Comparison of ENCODE assay signal across 23 mouse cellular contexts in the genomic region with DNA sequence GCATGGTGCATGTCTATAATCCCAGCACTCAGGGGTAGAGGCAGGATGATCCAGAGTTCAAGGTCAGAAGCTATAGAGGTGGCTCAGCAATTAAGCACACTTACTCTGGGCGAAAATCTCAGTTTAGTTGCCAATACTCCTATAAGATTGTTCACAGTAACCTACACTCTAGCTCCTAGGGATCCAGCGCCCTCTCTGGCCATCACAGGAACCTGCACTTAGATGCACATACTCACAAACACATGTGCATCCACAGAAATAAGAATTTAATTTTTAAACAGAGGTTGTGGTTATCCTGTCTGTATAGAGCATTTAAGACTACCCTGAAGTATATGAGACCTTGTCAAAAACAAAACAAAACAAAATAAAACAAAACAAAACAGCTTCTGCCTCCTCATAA. TPM values are rescaled to one million over a fixed set of nuclear protein-coding genes. Genes with fewer than 3 reads are reported as not detected.
DNase-seq lines count a peak whose midpoint lies in the region; ATAC-seq and TF ChIP-seq lines count a peak whose summit lies in the region.
"Had no signal": no experiment of that assay in that cellular context is flagged by ENCODE, and none has a peak within 500 bp of the region (broad histone marks: within the 10 kb centered on the region; RNA-seq: fewer than 3 reads in every experiment).

No protein-coding gene starts in this region.

- no peak for TF ChIP-seq EP300 in MEL (IDR thresholded peaks at IDR 0.05; ENCODE audit: low read depth in 1 of 2, low read length in 2 of 2)

- H3K4me1 ChIP-seq in intestine, postnatal 0 days (replicated peaks; ENCODE audit: control insufficient read depth, insufficient read depth, low read length), result peaks cover 2% of the 10 kb centered on the region; the same call in 1 of the 2 replicates
- 0 out of 2 replicates have a peak, but pooled peaks cover 6% of the 10 kb centered on the region for H3K4me1 ChIP-seq in intestine, embryonic 15.5 days (replicated peaks)
- H3K4me1 ChIP-seq in midbrain, embryonic 11.5 days (ENCODE audit: control insufficient read depth, insufficient read depth, low read length), result no peaks in the 10 kb centered on the region
- peaks cover 7% of the 10 kb centered on the region; the same call in 1 of the 2 replicates for H3K4me1 ChIP-seq in midbrain, embryonic 16.5 days (ENCODE audit: control insufficient read depth, insufficient read depth, low read length)
- H3K4me1 ChIP-seq in MEL (ENCODE audit: control insufficient read depth in 1 of 2, insufficient read depth in 2 of 2, low read length in 2 of 2), result peaks cover 0 to 9% of the 10 kb centered on the region in 2 experiments; a peak in 3 of 4 replicates
- H3K4me1 ChIP-seq in kidney, embryonic 14.5 days (ENCODE audit: control insufficient read depth, insufficient read depth, low read length), result peaks cover 20% of the 10 kb centered on the region

- no peak overlapping the region for H3K4me2 ChIP-seq in intestine, postnatal 0 days (replicated peaks; ENCODE audit: low read depth)
- no peak overlapping the region for H3K4me2 ChIP-seq in intestine, embryonic 15.5 days (replicated peaks)
- H3K4me2 ChIP-seq in midbrain, embryonic 11.5 days, result no peak overlapping the region
- H3K4me2 ChIP-seq in midbrain, embryonic 16.5 days (ENCODE audit: low read length), result no peak overlapping the region
- no peak overlapping the region for H3K4me2 ChIP-seq in kidney, embryonic 14.5 days (replicated peaks; ENCODE audit: low read depth, low read length)
- H3K4me2 ChIP-seq: embryonic facial prominence, embryonic 13.5 days; heart, embryonic 11.5 days; heart, embryonic 15.5 days; hindbrain, embryonic 13.5 days had no signal

- no peaks in the 10 kb centered on the region for H3K9me3 ChIP-seq in intestine, postnatal 0 days (ENCODE audit: control insufficient read depth)
- H3K9me3 ChIP-seq in intestine, embryonic 15.5 days, result no peaks in the 10 kb centered on the region
- peaks cover 2% of the 10 kb centered on the region; the same call in 1 of the 2 replicates for H3K9me3 ChIP-seq in midbrain, embryonic 11.5 days (ENCODE audit: control insufficient read depth, low read length)
- H3K9me3 ChIP-seq in midbrain, embryonic 16.5 days (replicated peaks; ENCODE audit: control insufficient read depth, low read length, poor library complexity, severe bottlenecking), result 0 out of 2 replicates have a peak, but pooled peaks cover 3% of the 10 kb centered on the region
- no peaks in the 10 kb centered on the region for H3K9me3 ChIP-seq in MEL (replicated peaks; ENCODE audit: insufficient read depth, low read length)
- no peaks in the 10 kb centered on the region for H3K9me3 ChIP-seq in kidney, embryonic 14.5 days (ENCODE audit: control insufficient read depth, low read length)
- H3K9me3 ChIP-seq: embryonic facial prominence, embryonic 13.5 days; heart, embryonic 15.5 days had no signal

- H3K27ac ChIP-seq in intestine, postnatal 0 days (ENCODE audit: low read depth, low read length), result no peak overlapping the region
- H3K27ac ChIP-seq in intestine, embryonic 15.5 days, result no peak overlapping the region
- H3K27ac ChIP-seq in midbrain, embryonic 11.5 days (ENCODE audit: low read depth, low read length), result no peak overlapping the region
- no peak overlapping the region for H3K27ac ChIP-seq in midbrain, embryonic 16.5 days (ENCODE audit: low read length)
- no peak overlapping the region for H3K27ac ChIP-seq in MEL (ENCODE audit: control insufficient read depth, low read depth, low read length)
- H3K27ac ChIP-seq in kidney, embryonic 14.5 days (ENCODE audit: low read depth, low read length), result no peak overlapping the region
- H3K27ac ChIP-seq: embryonic facial prominence, embryonic 13.5 days; heart, adult 2 months; heart, embryonic 15.5 days; hindbrain, embryonic 13.5 days; hindbrain, postnatal 0 days had no signal

- H3K27me3 ChIP-seq in intestine, postnatal 0 days (replicated peaks; ENCODE audit: control insufficient read depth, insufficient read depth, low read length), result peaks cover 4% of the 10 kb centered on the region; the same call in 1 of the 2 replicates
- 0 out of 2 replicates have a peak, but pooled peaks cover 4% of the 10 kb centered on the region for H3K27me3 ChIP-seq in intestine, embryonic 15.5 days (replicated peaks)
- H3K27me3 ChIP-seq in midbrain, embryonic 11.5 days (ENCODE audit: control insufficient read depth, insufficient read depth, low read length), result peaks cover 16% of the 10 kb centered on the region
- peaks cover 14% of the 10 kb centered on the region for H3K27me3 ChIP-seq in midbrain, embryonic 16.5 days (ENCODE audit: control insufficient read depth, insufficient read depth, low read depth, low read length)
- H3K27me3 ChIP-seq in MEL (ENCODE audit: control insufficient read depth in 1 of 2, insufficient read depth in 2 of 2, low read length in 2 of 2), result peaks cover 0 to 1% of the 10 kb centered on the region in 2 experiments; a peak in 3 of 4 replicates
- no peaks in the 10 kb centered on the region for H3K27me3 ChIP-seq in splenic B cell, adult 2 months (ENCODE audit: control insufficient read depth, insufficient read depth, low read length, poor library complexity, severe bottlenecking)
- H3K27me3 ChIP-seq in kidney, embryonic 14.5 days (ENCODE audit: control insufficient read depth, insufficient read depth, low read length), result no peaks in the 10 kb centered on the region

- 85% methylated on average over 2 of the region's 2 CpGs for WGBS in intestine, postnatal 0 days
- 82% methylated on average over 2 of the region's 2 CpGs for WGBS in intestine, embryonic 15.5 days
- WGBS in midbrain, embryonic 11.5 days, result 88% methylated on average over 2 of the region's 2 CpGs
- WGBS in midbrain, embryonic 16.5 days, result 92% methylated on average over 2 of the region's 2 CpGs
- 90% methylated on average over 2 of the region's 2 CpGs for WGBS in kidney, embryonic 14.5 days

- no peak overlapping the region for H3K4me3 ChIP-seq in intestine, postnatal 0 days (ENCODE audit: low read depth, low read length)
- H3K4me3 ChIP-seq in intestine, embryonic 15.5 days (replicated peaks), result no peak overlapping the region
- H3K4me3 ChIP-seq in midbrain, embryonic 11.5 days (ENCODE audit: low read depth, low read length), result no peak overlapping the region
- no peak overlapping the region for H3K4me3 ChIP-seq in midbrain, embryonic 16.5 days (ENCODE audit: low read depth, low read length)
- H3K4me3 ChIP-seq in MEL (ENCODE audit: control insufficient read depth in 1 of 2, insufficient read depth in 1 of 2, low read depth in 2 of 2, low read length in 2 of 2), result no peak overlapping the region
- H3K4me3 ChIP-seq in kidney, embryonic 14.5 days (ENCODE audit: low read length), result no peak overlapping the region
- H3K4me3 ChIP-seq: embryonic facial prominence, embryonic 13.5 days; heart, adult 2 months; heart, embryonic 15.5 days; hindbrain, embryonic 13.5 days had no signal

- no peaks in the 10 kb centered on the region for H3K79me2 ChIP-seq in MEL (ENCODE audit: control insufficient read depth, insufficient read depth, low read length, poor library complexity)

- no peaks in the 10 kb centered on the region for H3K36me3 ChIP-seq in intestine, postnatal 0 days (ENCODE audit: control insufficient read depth, insufficient read depth)
- no peaks in the 10 kb centered on the region for H3K36me3 ChIP-seq in intestine, embryonic 15.5 days
- H3K36me3 ChIP-seq in midbrain, embryonic 11.5 days (ENCODE audit: control insufficient read depth, insufficient read depth, low read length), result no peaks in the 10 kb centered on the region
- no peaks in the 10 kb centered on the region for H3K36me3 ChIP-seq in midbrain, embryonic 16.5 days (ENCODE audit: control insufficient read depth, insufficient read depth, low read length)
- peaks cover 0 to 7% of the 10 kb centered on the region in 2 experiments; a peak in 2 of 4 replicates for H3K36me3 ChIP-seq in MEL (ENCODE audit: control insufficient read depth in 1 of 2, insufficient read depth in 2 of 2, low read length in 2 of 2)
- no peaks in the 10 kb centered on the region for H3K36me3 ChIP-seq in splenic B cell, adult 2 months (ENCODE audit: control insufficient read depth, insufficient read depth, low read length, poor library complexity, severe bottlenecking)
- H3K36me3 ChIP-seq in kidney, embryonic 14.5 days (ENCODE audit: control insufficient read depth, insufficient read depth, low read length), result no peaks in the 10 kb centered on the region
- H3K36me3 ChIP-seq: embryonic facial prominence, embryonic 13.5 days; heart, embryonic 15.5 days; hindbrain, embryonic 13.5 days had no signal

- peak; percentile 60 for DNase-seq in midbrain, embryonic 11.5 days (ENCODE audit: low spot score, missing footprints)
- peak; percentile 29 for DNase-seq in MEL (ENCODE audit: low read depth, low spot score)
- DNase-seq in splenic B cell, adult 2 months (ENCODE audit: low read depth, low spot score), result peak; percentile 38
- no peak for DNase-seq in spleen, postnatal 36 days (ENCODE audit: low spot score in 2 of 2)
- DNase-seq: adrenal gland, adult 2 months; adrenal gland, postnatal 25 days; cerebellum, adult 18-20 months; cerebellum, adult 9-11 months; cerebellum, postnatal 36 days; gastrocnemius, postnatal 10 days; heart, adult 2 months; heart, postnatal 14 days had no signal

- no peak overlapping the region for H3K9ac ChIP-seq in intestine, postnatal 0 days (ENCODE audit: low read depth, low read length)
- no peak overlapping the region for H3K9ac ChIP-seq in intestine, embryonic 15.5 days
- no peak overlapping the region for H3K9ac ChIP-seq in midbrain, embryonic 11.5 days (ENCODE audit: low read length)
- no peak overlapping the region for H3K9ac ChIP-seq in midbrain, embryonic 16.5 days (ENCODE audit: low read depth, low read length)
- no peak overlapping the region for H3K9ac ChIP-seq in MEL (ENCODE audit: control insufficient read depth, low read depth, low read length, poor library complexity, severe bottlenecking)
- H3K9ac ChIP-seq in kidney, embryonic 14.5 days (ENCODE audit: low read depth, low read length), result no peak overlapping the region
- H3K9ac ChIP-seq: embryonic facial prominence, embryonic 13.5 days; heart, embryonic 15.5 days; hindbrain, embryonic 13.5 days had no signal

- TF ChIP-seq CTCF in intestine, postnatal 0 days (IDR thresholded peaks at IDR 0.05; ENCODE audit: low read depth), result peak; percentile 27
- peak; percentile 20 to 39 (median 36); a peak in 5 of 6 replicates for TF ChIP-seq CTCF in MEL (IDR thresholded peaks at IDR 0.05 in 2 of 3, conservative IDR thresholded peaks at IDR 0.05 in 1 of 3; ENCODE audit: control insufficient read depth in 1 of 3, insufficient read depth in 1 of 3, low read depth in 2 of 3, low read length in 3 of 3, poor library complexity in 1 of 3, severe bottlenecking in 1 of 3)

- ATAC-seq in intestine, postnatal 0 days, result no peak
- ATAC-seq in intestine, embryonic 15.5 days, result no peak
- ATAC-seq in midbrain, embryonic 11.5 days (ENCODE audit: low FRiP score), result no peak
- no peak for ATAC-seq in midbrain, embryonic 16.5 days
- no peak for ATAC-seq in kidney, embryonic 14.5 days (ENCODE audit: low FRiP score, low TSS enrichment)
- ATAC-seq: activated CD4-positive, CD25-positive, alpha-beta regulatory T cell, adult 4 months; forebrain, embryonic 14.5 days; hindbrain, postnatal 0 days had no signal

- TF ChIP-seq POLR2A in MEL (IDR thresholded peaks at IDR 0.05; ENCODE audit: control insufficient read depth in 1 of 2, insufficient read depth in 1 of 2, low read depth in 1 of 2, low read length in 2 of 2, poor library complexity in 1 of 2), result no peak

- TF ChIP-seq RAD21 in MEL (IDR thresholded peaks at IDR 0.05; ENCODE audit: low read depth, low read length), result no peak

RNA-seq across cellular contexts. Expression of gene Cux1, which starts 16.0 kb away (rescaled TPM):
- polyA plus RNA-seq in intestine, postnatal 0 days (2015; fragmentation: Nextera tagmentation; extraction: Ambion mirVana), result 29.4 and 31.2 TPM in 2 replicates
- polyA plus RNA-seq in intestine, embryonic 15.5 days (2015; fragmentation: Nextera tagmentation; extraction: Ambion mirVana), result 62.5 and 68.2 TPM in 2 replicates
- 117 and 130 TPM in 2 replicates for polyA plus RNA-seq in midbrain, embryonic 11.5 days (2014; fragmentation: Nextera tagmentation; extraction: Ambion mirVana)
- polyA plus RNA-seq in midbrain, embryonic 16.5 days (2015; fragmentation: Nextera tagmentation; extraction: Ambion mirVana), result 109 and 117 TPM in 2 replicates
- total RNA-seq in MEL (2012; rRNA removed), result 70.4 and 71.1 TPM in 2 replicates
- 100 to 1,000 TPM in 1 of 2 experiments, not detected in 1; 104 TPM for polyA plus RNA-seq in MEL (2012; ENCODE audit: insufficient read depth in 1 of 2, insufficient read length in 2 of 2, low read depth in 1 of 2, low replicate concordance in 2 of 2, missing spikeins in 1 of 2)
- 80.6 and 105 TPM in 2 replicates for polyA plus RNA-seq in kidney, embryonic 14.5 days (2014; fragmentation: Nextera tagmentation; extraction: Ambion mirVana)

Comparison
In these comparisons a context has a peak if more than half of its experiments do, and no peak if none do; other contexts are left out.
1. DNase-seq: peak in midbrain, embryonic 11.5 days (single experiment), MEL (single experiment) and splenic B cell, adult 2 months (single experiment); none in spleen, postnatal 36 days (0 of 2).